Mouse (Mus musculus) gastrocnemius, postnatal 4 days (tissue): Measurements from ENCODE around the gene Serpina5. TPM values are rescaled to one million over a fixed set of nuclear protein-coding genes. Genes with fewer than 3 reads are reported as not detected.

Experiments
- DNase-seq, 2 experiments: peaks; one replicate each; pipeline ENCODE4 v3.0.0; 2021 to 2022; ENCODE audit warnings: low spot score in 2 of 2, mixed read lengths in 2 of 2
- total RNA-seq, 2 experiments: library from RNA; stranded (reverse); gene quantifications; 2 replicates each; pipeline ENCODE4 v1.2.3; 2021

Gene Serpina5
- total RNA-seq, 2 experiments from 2014 or later: not detected

DNA sequence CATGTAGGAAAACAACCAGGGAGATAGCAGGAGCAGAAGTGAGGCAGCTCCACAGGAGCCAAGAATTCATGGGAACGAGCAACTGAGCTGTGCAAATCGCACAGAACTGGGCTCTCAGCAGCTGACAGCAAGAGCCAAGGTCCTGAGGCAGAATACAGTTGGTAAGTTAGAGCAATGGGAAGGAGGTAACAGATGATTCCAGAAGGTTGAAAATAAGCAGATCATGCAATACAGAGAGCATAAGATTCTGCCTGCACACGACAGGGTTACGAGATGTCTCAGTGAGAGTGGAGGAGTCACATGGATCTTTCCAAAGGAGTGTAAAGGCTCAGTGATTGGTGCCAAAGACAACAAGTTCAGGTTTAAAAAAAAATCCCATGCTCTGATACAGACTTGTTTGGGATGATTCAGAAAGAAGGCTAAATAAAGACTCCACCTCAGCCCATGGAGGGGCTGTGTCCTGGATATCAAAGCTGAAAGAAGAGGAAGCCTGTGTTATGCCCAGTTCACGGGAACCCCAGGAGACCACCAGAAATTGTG, 24.2 kb downstream of the Serpina5 start:
- no peak for DNase-seq

DNA sequence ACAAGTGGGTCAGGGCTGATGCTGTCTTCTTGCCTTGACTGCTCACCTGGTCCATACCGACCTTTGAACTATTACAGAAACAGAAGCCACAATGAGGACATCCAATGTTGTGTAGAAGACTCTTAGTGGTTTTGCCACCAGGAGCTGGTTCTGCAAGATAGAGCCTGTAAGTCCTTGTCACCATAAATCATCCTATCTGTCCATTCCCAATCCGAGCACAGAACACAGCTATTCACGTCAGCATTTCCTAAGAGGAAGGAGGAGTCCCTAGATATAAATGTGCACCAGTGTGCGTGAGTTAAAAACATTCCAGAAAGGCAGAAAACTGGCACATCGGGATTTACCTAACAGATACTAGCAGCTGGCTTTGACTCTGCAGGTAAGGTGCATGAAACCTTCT, 26.8 kb downstream of the Serpina5 start, which contains the start of gene Serpina3b:
Serpina3b (plus strand) TSS at position 301 of the 400 bp plus-strand sequence.
- DNase-seq: no peak

DNA sequence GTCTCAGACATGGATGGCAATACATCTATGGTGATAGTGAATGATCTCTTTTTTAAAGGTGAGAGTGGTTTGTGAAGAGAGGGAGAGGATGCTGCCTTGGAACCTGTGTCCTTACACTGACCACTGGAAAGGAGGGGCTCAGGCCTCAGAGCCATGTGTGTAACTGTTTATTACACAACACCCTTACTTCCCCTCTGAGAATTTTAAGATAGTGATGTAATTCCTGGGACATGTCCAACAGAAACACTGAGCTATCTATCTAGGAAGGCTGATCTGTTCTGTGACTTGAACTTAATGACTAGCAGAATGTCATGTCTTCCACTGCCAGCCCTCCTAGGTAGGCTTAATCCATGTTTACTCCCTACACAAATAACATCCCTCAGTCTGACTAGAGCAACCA, 30.1 kb downstream of the Serpina5 start:
- DNase-seq: no peak

DNA sequence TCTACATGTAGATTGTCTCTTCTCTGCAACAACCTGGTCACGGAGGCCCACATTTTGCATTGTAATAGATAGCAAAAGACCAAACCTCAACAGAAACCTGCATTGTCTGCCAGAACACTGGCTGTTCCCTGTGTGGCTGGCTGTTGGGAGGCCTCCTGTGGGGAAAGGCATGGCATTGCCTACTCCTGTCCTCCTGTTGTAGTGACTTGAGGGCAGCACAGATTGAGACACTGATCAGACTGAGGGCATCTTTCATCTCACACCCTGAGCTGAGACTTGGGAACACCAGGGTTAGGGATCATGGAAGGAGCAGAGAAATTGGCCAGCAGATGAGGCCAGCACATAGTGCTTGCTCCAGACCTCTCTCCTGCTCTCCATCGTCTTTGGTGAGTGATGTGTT, 37.3 kb downstream of the Serpina5 start:
- DNase-seq: no peak

DNA sequence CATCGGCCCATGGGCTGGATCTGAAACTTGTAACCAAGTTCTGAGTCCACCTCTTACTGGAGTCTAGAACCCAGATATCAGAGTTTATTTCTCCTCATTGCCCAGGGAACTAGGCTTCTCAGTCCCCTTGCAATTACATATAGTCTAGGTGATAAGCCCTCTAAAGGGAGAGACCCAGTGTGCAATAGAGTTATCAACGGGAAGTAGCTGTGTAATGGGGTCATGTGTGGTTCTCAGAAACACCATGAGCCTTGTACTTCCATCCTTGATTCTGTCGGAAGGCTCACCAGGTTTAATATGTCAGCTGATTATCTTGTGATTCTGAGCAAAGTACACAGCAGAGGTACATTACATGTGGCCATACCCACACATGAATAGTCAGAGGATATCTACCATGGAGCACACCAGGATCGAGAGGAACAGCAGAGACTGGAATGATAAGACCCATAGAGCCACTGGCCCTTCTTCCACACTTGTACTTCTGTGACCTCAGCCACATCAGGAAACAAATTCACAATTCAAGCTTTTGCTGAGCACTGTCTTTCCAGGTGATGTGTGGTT, 39.7 kb downstream of the Serpina5 start:
- DNase-seq: no peak

DNA sequence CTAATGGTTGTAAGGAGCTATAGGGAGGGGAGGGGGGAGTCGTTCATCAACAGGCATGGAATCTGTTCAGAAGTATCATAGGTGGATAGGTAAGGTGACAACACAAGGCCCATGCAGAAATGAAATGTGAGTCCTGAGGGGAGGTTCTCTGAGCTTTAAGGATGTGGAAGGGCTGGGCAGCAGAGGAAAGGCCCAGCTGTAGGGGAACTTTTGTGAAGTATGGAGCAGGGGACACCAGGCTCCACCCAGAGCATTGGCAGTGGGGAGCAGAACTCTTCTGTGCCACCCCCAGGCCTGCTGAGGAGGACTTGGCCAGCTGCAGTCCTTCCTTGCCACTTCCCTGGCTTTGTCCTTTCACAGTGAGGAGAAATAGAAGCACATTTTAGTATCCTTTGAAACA, 40.6 kb downstream of the Serpina5 start:
- DNase-seq: no peak

DNA sequence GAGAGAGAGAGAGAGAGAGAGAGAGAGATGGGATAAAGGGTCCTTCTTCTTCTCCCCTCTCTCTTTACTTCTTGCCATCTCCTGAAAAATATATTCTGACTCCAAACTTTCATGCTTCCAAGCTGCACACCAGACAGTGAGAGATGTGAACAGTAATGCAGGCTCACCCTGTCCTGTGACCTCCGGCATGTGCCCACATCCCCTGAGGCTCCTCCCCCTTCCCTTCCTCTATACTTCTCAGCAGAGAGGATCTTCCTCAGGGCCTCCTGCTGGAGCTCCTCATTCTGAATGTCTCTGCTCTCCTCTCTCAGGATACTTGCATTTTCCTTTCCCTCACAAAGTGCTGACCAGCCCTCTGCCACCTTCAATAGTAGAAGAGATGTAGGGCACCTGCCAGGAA, 41.5 kb downstream of the Serpina5 start:
- no peak for DNase-seq

DNA sequence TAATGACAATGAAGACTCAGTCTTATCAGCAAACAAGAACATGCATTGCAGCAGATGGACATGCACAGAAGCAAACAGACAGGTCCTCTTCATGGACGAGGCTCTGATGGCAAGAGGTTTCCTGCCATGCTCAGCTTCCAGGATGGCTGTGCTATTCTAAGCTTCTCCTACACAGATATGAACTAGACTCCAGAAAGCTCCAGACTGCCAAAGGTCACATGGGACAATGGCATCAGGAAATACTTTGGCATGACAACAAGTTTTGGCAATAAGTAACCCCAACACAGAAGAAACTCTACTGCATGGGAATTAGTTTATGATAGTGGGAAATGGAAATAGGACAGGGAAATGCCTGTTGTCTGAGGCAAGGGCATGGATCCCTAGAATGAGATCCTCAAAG, 42.4 kb downstream of the Serpina5 start:
- no peak for DNase-seq

DNA sequence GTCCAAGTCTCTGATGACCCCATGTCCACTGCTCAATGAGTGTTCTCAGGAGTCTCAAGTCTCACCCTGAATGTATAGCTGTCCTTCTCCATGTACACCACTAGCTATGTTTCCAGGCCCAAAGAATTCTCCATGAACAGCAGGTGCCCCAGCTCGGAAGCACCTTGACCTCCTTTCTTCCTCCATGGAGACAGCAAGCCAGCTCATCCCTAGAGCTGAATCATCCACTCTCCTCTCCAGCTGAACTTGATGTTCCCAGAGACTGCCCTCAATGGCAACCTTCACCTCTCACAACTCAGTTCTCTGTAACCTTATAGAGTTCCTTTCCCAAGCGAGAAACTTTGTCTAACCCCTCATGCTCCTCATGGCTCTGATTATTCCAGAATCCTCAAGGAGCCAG, 44.7 kb downstream of the Serpina5 start:
- DNase-seq: no peak

DNA sequence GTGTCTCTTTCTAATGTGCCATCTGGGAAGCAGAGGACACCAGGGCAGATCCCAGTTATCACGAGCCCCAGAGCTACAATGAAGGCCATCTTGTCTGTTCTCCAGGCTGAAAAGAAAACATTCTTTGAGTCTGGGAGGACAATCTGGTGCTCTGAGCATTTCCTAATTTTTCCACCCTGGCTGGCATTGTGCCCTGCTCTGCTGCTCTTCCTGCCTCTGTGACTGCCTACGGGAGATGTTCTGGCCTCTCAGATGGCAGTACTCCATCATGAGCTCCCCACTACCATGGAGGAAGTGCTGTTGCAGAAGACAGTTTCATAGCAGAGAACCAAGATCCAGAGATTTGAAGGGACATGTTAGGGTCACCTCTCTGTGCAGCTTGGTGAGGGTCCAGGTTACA, 51.1 kb downstream of the Serpina5 start:
- DNase-seq: no peak

DNA sequence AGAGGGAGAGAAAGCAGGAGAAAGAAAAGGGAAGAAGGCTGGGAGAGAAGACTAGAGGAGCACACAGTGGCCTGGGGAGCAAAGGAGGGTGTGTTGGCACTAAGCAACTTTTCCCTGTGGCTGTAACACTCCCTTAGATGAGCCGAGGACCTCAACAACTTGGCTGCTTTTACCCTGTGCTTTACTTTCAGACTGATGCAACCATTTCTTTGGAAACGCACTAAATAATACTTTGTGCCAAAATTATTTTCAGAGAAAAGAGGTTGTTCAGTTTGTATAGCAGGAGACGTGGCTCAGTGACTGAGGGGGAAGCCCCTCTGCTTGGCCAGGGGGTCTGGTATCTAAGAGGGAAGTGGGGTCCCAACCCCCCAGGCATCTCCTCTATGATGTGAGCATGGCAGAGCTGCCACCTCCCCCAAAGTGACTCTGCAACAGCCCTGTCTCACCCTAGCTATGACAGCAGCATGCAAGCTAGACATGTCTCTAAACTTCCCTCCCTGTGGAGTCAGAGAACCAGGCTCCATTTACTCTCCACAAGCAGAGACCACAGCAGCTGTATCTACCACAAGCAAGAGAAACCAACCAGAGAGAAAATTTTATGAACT, 52.2 kb downstream of the Serpina5 start:
- no peak for DNase-seq

DNA sequence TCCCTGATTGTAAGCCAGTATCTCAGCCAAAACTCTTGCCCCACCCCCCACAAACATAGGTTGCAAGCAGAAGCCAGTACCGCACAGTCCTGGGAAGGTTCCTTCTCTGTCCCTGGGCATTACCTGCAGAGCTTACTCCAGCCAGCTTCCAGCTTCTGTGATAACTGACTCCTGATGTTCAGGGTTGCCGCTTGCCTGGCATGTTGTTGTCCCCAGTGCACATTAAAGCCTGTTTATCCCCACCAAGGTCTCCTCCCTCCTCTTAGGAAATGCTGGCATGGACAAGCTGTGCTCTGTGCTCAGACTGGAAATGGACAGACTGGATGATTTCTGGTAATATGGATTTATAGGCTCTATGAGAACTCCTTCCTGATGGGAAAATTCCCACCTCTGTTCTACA, 52.7 kb downstream of the Serpina5 start, which contains the start of gene Serpina3c:
Serpina3c (minus strand) TSS at position 215 of the 400 bp plus-strand sequence.
- DNase-seq: no peak

Other genes starting within 250 kb of the Serpina5 start
- gene Serpina1a, start 237.6 kb upstream of the Serpina5 start, total RNA-seq: 1 to 10 TPM in 1 of 2 experiments, under 1 TPM in 1; 0.93 to 9.3 TPM
- gene Serpina1c, start 196.2 kb upstream of the Serpina5 start, total RNA-seq: 1 to 10 TPM; 1.1 to 7.3 TPM
- gene Serpina1e, start 142.1 kb upstream of the Serpina5 start, total RNA-seq: 10 to 100 TPM in 1 of 2 experiments, under 1 TPM in 1; 0.76 to 12.7 TPM
- under 1 TPM in 1 of 2 experiments, not detected in 1; 0.70 TPM for gene Serpina11, start 111.2 kb upstream of the Serpina5 start, total RNA-seq
- not detected for gene Serpina9, start 87.4 kb upstream of the Serpina5 start, total RNA-seq
- not detected for gene Serpina12, start 56.7 kb upstream of the Serpina5 start, total RNA-seq
- not detected for gene Serpina3a, start 11.6 kb downstream of the Serpina5 start, total RNA-seq
- gene Serpina3b, start 26.9 kb downstream of the Serpina5 start, total RNA-seq: not detected
- 1 to 10 TPM; 1.6 to 1.8 TPM for gene Serpina3c, start 52.8 kb downstream of the Serpina5 start, total RNA-seq
- gene Serpina3f, start 113.4 kb downstream of the Serpina5 start, total RNA-seq: not detected
- gene Serpina3g, start 135.1 kb downstream of the Serpina5 start, total RNA-seq: under 1 TPM; 0.20 to 0.91 TPM
- gene Serpina3i, start 162.0 kb downstream of the Serpina5 start, total RNA-seq: under 1 TPM in 1 of 2 experiments, not detected in 1; 0.31 TPM
- gene Serpina3j, start 213.4 kb downstream of the Serpina5 start, total RNA-seq: not detected
- 1 to 10 TPM in 1 of 2 experiments, under 1 TPM in 1; 0.42 to 1.6 TPM for gene Serpina3k, start 237.4 kb downstream of the Serpina5 start, total RNA-seq
- gene Serpina3m, start 237.4 kb downstream of the Serpina5 start, total RNA-seq: under 1 TPM; 0.17 to 0.93 TPM